Mouse (Mus musculus) lung, postnatal 10 days (tissue): ENCODE data around the gene Arfgef2.
A peak's percentile ranks its signal among the peaks of the same experiment; 100 is the strongest.

ENCODE experiments used
- DNase-seq: peaks from one replicate; pipeline ENCODE4 v3.0.0; 2021

The Arfgef2 gene

DNA sequence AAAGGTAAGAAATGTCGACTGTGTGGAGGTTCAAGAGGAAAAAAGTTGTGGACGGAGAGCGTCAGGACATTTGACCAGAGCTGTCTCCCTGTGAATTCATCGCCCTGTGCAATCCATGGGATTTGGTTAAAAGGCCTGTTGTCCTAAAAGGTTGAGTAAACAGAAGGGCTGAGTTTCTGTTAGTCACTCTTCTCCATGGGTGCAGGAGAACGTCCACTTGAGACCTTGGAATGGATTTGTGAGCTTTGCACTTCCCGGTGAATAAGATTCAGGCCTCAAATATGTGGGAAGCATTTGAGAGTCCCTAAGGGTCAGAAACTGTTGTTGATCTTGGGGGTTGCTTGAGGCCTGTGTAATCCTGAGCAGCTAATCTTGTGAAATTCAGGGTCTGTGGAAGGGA lies 1.4 kb downstream of the Arfgef2 start:
- no peak for DNase-seq

DNA sequence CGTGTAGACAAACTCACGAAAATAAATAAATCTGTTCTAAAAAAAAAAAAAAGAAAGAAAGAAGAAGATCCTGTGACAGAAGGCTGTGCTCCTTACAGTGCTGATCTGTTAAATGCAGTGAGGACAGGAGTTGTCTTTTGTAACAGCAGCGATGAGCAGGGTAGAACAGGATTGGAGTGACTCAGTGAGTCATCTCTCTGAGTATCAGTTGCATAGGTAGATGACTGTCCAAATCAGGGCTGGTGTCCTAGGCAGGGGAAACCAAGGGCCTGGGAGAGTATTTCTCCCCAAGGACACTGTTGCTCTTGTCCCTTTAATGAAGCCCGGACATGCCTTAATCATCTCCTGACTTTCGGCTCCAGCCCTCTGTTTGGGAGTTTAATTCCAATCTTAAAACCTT lies 4.1 kb downstream of the Arfgef2 start:
- no peak for DNase-seq

DNA sequence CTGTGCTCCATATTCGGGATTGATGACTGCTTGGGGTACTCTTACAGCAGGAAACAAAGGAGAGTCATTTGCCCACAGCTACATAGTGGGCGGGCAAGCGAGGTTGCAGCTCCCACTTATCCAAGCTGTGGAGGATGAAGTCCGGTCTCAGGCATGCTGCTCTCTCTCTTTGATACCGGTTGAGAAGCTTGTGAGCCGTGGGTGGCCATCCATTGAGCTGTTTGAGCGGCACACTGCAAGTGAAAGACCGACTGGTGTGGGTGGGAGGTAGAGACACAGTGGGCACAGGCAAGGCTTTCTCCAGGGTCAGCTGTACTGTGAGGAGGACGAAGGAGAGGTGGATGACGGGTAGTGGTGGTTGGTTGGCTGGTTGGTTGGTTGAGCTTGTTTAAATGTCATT lies 5.4 kb downstream of the Arfgef2 start:
- no peak for DNase-seq

DNA sequence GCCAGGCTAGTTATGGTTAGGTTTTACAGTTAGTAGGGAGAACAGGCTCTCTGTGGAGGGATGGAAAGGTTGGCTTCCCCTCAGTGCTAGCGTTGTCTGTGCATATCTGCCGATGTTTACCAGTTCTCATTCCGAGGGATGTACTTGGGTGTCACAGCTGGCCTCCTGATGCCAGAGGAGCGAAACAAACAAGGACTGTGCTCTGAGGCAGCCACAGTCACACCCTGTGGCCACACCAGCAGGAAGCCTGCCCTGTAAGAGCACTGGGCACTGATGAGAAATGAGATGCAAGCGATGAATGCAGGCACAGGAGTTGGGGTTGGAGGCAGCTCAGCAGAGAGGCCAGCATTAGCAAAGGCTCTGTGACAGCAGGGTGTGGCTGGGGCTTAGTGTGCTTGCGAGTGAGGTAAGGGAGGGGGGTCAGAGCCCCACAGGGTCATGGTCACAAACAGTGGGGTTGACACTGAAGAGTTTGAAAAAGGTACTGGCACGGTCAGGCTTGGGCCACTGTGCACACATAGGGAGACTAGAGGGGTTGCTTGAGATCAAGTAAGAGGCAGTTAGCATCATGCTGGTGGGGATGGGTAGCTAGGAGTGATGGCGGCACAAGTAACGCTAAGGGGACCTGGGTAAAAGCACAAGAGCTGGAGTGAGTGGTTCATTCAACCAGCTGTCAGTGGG lies 13.2 kb downstream of the Arfgef2 start:
- no peak for DNase-seq

DNA sequence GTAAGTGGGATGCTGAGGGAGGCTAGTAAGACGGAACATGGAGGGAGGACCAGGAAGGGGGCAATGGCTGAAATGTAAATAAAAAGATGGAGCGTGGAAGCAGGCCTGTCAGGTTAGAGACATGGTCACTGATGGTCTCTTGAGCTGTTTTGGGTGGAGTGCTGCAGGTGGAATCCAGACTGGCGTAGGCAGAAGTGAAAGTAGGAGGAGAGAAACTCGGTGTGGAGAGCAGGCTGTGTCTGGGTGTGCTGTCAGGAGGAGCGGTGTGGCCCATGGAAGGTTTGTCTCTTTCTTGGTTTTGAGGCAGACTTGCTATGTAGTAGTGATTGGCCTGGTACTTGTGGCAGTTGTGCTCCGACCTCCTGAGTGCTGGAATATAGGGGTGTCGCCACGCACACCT lies 14.5 kb downstream of the Arfgef2 start:
- DNase-seq = no peak

DNA sequence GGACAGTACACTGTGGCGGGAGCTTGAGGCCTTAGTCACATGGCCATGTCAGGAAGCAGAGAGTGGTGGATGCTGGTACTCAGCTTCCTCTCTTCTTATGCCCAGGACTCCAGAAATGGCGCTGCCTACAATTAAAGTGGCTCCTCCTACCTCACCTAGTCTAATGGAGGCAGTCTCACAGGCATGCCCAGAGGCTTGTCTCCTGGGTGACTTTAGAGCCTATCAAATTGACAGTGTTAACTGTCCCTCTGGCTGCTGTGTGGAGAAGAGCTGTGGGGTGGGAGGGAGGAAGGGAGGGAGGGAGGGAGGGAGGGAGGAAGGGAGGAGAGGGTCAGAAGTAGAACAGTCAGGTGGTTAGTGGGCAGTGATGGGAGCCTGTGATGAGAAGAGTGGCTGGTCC lies 15.5 kb downstream of the Arfgef2 start:
- no peak for DNase-seq

DNA sequence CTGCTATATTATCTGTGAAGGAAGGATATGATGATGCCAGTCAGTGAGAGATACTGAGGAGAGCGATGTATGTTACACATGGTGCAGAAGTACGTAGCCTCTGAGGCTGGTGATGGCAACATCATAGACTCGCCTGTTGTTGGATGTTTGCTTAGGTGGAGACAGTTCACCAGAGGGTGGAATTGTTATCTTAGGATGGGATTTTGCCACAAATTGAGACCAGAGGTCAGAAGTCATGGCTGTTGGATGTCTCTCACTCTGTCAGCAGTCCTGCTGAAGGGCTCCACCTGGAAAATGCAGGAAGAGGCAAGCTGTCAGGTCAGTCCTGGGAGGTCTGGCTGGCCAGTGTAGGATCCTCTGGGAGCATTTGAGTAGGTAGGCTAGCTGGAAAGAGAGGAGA lies 16.0 kb downstream of the Arfgef2 start:
- no peak for DNase-seq

DNA sequence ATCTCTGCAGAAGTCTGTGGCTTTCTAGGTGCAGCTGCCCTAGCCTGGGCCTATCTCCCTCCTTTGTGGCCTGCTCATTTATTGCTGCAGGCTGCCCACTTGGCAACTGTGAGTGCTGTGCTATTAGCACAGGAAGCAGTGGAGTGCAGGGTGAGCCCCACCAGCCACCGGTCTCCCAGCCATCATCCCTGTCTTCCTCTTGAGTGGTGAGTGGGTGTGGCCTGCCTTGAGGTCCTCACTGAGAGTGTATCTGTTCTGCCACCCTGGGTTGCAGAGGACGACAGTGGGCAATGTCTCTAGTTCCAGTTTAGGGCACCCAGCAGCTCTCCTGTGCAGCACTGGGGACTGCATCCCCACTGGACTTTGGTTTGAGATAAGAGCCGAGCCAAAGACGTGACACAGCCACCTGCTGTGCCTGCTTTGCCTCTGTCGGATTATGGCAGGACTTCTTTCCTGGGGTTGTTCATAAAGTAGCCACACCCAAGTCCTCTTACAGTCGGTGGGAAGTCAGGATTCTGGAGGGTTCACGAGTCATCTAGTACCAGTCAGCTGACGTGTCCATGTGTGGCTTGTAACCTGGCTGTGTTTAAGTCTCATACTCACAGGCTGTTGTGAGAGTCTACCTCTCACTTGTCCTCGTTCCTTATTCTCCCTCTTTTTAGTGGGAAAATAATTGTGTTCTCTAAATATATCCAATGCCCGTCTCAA lies 16.9 kb downstream of the Arfgef2 start:
- DNase-seq = no peak

DNA sequence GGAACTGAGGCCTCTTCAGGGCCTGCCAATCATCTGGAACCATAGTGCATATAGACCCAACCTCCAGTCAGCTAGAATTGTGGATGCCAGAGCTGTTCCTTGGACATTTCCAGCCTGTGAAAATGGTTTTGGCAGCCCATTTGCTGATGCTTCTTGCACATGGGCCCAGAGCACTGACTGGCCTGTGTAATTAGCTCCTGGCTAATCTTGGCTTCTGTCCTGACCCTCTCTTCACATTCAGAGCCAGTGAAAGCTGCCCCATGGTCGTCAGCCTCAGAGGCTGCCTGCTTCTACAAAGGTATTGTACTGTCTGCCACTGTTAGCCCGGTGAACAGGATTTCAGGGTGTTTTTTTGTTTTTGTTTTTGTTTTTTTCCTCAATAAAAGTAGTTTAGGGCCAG lies 17.5 kb downstream of the Arfgef2 start:
- no peak for DNase-seq

DNA sequence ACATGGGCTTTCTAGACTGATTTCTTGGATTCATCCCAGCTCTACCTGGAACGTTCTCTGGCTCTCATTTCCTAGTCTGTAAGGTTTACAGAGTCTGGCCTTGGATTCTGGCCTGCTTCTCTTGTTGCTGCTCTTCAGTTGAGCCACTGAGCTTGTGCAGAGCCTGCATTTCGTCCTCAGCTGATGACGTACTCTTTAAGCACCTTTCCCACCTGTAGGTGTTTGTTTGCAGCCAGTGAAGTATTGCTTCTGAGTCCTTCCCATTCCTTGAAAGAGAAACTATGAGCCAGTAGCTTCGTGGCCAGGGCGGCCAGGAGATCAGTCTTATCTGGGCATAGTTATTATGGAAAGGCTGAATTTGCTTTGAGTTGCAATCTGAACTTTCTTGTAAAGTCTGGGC lies 19.0 kb downstream of the Arfgef2 start:
- peak; percentile 14 for DNase-seq

DNA sequence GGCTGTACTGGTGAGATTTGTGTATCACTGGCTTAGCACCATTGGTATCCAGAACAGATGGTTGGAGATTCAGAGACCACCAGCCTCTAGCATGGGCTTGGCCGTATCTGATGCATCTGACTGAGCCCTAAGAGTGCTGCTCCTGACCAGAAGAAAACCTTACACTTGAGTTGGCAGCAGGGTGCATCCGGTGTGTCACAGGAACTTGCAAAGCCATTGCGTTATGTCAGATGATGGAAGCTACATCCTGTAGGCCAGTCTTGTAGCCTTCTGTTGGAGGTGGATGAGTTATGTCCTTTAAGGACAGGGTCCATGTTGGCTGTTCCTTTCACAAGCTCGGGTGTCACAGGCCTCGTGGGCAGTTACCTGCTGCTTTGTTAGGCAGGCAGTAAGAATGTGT lies 19.6 kb downstream of the Arfgef2 start:
- no peak for DNase-seq

DNA sequence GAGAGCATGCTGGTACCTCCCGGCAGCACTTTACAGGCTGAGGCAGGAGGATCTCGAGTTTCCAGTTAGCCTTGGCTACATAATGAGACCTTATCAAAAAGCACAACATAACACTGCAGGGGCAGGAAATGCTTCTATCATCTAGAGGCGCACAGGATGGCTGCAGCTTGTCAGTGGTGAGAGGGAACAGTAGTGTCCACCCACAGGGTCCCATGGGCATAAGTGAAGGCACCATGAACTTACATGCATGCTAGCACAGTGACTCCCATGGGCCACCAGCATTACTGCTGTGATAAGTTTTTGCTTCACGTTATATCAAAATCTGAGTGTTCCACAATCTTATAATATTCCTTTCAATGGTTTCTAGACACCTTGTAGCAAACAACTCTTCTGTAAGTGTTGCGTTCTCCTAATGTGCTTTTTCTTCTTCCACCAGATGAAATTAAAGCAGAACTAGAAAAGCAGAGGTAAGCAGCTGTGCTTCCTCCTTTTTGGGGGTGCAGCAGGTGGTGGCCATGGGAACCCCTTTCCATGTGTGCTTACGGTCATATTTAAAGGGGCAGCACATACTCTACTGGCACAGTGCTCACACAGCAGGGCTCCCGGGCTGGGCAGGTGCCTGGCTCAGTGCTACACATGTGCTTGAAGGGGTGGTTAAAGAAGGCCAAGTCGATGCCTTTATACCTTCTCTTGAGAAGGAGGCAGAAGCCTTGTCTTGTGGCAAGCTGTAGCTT lies 21.3 kb downstream of the Arfgef2 start:
- no peak for DNase-seq

DNA sequence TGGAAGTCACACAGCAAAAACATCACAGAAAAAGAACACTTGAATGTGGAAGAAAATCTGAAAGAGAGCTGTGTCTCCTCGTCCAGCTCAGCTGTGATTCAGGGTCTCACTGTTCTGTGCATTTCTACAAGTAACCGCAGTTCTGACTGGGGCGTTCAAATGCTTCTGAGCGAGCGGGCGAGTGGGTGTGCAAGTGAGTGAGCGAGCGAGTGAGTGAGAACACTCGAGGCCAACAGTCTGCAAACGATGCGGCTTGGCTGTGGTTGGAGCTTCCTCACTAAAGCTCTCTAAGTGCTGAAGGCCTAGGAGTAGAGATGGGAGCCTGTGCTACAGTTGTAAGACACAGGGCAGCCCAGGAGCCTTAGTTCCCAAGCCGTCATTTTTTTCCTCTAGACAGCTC lies 22.9 kb downstream of the Arfgef2 start:
- no peak for DNase-seq

DNA sequence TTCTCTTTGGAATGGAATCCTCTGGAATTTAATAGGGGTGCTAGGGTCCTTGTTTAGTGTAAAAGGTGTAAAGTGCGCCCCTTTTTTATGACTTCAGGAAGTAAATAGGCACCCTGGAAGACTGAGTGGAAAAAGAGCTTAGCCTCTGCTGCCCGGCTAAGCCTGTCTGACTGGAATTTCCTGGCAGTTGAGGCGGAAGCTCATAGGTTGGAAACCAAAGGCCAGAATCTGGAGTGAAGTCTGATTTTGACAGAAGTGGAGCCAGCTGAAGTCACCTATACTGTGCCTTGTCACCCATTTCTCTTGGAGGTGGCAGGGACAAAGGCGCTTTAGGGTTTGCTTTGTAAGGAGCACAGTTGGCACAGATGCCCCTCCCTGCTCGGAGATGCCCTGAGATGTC lies 25.0 kb downstream of the Arfgef2 start:
- no peak for DNase-seq

DNA sequence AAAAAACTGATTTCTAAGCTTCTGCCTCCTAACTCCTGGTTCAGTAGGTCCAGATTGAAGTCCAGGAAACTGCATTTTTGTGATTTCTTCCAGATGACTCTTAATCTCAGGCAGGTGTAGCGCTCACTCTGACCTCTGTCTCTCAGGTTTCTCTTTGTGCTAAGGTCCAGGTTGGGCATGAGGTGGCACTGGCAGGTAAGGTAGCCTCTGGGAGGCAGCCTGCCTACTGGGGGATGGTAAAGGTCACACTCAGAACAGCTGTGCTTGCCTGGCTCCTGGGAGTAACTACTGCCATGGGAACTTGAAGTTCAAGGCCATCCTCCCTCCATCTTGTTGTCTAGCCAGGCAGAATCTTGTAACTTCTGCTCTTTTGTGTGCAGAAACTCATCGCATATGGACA lies 28.7 kb downstream of the Arfgef2 start:
- DNase-seq = no peak

DNA sequence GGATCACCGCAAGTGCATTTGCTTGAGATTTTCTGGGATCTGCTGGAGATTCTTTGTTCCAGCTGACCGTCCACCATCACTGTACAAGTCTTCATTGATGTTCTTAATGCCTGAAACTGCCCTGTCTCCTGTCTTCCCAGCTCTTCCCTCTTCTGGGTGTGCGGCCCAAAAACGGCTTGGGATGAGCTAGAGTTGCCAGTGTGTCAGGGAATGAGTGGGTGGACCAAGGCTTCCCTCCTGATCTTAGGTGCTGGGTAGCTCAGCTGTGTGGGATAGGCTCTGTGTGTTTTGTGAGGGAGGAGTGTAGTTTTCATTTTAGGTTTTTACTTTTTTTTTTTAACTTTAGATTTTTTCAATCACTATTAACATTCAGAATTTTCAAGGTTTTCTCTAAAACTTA lies 29.4 kb downstream of the Arfgef2 start:
- no peak for DNase-seq

DNA sequence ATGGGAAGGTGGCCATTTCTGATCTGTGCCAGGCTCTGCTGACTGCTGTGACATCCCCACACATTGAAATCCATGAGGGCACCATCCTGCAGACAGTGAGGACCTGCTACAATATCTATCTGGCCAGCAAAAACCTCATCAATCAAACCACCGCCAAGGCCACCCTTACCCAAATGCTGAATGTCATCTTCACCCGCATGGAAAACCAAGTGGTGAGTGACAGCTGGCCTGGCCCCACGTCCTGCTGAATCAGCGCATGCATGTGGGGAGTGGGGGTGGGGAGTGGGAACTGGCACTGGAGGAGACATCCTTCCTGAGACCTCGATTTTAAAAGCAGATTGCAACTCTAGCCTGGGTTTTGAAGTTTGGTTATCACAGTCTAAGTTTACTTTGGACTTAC lies 30.2 kb downstream of the Arfgef2 start:
- no peak for DNase-seq

DNA sequence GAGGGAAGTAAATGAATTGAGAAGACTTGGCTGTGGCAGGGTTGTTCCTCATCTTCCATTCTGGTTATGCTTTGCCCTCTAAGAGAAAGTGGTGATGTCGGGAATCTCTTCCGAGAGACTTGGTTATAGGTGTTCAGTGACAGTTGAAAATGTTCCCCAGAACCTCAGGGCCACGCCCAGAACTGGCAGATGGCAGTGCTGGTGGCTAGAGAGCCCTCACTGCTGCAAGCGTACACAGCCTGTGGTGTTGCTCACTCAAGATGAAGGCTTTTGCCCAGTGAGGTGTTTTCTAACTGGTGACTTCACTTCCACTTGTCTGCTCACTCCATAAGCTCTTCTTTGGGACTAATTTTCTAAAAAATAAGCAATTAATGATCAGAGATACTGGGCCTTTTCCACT lies 36.4 kb downstream of the Arfgef2 start:
- DNase-seq = no peak

DNA sequence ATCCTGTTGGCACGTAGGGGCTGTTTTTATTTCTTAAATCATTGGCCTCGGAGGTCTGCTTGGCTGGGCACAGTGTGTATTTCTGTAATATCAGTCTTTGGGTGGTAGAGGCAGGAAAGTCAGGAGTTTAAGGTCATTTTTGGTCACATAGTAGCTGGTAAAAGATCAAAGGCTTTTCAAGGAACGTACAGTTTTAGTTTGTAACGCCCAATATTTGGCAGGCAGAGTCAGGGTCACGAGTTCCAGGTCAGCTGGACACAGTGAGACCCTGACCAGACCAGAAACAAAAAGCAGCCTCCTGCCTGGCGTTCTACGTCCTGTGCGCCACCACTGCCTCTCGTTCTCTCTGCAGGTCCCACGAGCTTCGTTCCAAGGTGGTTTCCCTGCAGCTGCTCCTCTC lies 45.3 kb downstream of the Arfgef2 start:
- no peak for DNase-seq

DNA sequence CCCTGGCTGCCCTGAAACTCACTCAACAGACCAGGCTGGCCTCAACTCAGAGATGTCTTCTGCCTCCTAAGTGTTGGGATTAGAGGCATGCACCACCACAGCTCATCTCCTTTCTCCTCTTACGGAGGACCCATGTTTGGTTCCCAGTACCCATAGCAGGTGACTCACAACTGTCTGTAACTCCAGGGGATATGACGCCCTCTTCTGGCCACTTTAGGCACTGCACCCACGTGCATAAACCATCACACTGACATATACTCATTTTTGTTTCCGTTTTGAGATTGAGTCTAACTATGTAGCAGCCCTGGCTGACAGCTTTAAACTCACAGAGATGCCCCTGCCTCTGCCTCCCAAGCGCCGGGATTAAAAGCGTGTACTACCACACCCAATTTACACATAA lies 46.9 kb downstream of the Arfgef2 start:
- DNase-seq = no peak

DNA sequence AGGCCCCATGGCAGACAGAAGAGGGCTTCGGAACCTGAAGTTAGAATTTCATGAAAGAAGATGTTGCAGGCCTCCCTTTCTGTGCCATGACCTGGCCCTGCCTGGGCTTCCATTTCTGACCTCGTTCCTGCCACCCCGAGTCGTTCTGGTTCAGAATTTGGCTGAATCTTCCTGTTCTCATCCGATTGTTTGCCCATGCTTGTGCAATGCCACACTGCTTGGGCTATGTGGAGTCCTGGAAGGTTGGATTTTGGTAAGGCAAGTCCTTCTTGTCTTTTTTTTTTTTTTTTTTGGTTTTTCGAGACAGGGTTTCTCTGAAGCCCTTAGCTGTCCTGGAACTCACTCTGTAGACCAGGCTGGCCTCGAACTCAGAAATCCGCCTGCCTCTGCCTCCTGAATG lies 50.4 kb downstream of the Arfgef2 start:
- DNase-seq = no peak

DNA sequence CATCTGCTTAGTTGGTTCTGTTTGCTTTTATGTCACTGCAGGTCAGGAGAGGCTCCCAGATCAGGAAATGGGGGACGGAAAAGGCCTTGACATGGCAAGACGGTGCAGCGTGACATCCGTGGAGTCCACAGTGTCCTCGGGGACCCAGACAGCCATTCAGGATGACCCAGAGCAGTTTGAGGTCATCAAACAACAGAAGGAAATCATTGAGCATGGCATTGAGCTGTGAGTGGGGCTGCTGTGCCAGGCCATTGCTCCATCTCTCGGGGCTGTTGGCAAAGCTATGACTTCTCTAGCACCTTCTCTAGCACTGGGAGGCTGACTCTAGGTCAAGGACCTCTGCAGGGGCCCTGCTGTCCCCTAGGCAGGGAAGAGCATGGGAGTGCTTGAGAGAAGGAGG lies 51.0 kb downstream of the Arfgef2 start:
- DNase-seq = no peak

DNA sequence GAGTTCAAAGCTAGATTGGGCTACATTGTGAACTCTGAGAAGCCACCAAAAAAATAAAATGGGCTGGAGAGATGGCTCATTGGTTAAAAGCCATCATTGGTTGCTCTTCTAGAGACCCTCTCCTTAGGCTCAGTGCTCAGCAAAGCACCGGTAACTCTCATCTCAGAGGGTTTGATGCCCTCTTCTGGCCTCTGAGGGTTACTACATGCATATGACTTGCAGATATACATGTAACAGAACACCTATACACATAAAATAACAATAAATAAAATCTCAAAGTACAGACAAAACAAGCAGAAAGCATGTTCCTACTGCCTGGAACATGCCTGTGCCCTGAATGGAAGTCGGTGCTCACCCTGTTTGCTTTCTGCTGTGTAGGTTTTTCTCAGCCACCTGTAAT lies 51.7 kb downstream of the Arfgef2 start:
- no peak for DNase-seq

DNA sequence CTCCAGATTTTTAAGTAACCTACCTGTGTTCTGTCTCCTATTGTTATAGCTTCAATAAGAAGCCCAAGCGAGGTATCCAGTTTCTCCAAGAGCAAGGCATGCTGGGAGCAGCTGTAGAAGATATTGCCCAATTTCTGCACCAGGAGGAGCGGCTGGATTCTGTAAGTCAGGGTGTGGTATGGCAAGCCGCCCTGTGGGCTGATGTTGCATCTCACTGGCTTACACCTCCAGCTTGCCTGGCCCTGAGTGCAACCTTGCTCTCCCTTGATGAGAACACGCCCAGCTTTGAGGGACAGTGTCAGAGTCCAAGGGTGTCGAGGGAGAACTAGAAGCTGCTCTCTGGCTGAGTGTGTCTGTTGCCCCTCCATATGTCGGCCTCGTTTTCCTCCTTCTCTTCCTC lies 53.8 kb downstream of the Arfgef2 start:
- DNase-seq = peak; percentile 31
